Mouse (Mus musculus): Measurements from ENCODE around the gene Hcfc2.

Gene Hcfc2

GRCm38 (mm10) chr10:82763840-82764631, 68.1 kb downstream of the Hcfc2 start, which contains the start of gene Nfyb:
TSS of gene Nfyb (minus strand) at chr10:82764144.
- in situ Hi-C loops (cut with MboI; ENCODE audit: unreplicated experiment in 2 of 2): loop anchor here (5.0 kb wide), 2 partner anchors 33 to 67 kb away; partner anchors contain the start of gene Hcfc2 (in 1 of the 2)

GRCm38 (mm10) chr10:82768901-82769300, 72.9 kb downstream of the Hcfc2 start:
- in situ Hi-C loops (cut with MboI; ENCODE audit: unreplicated experiment in 2 of 2): no loop called here

- in situ Hi-C loops (cut with MboI; ENCODE audit: unreplicated experiment in 2 of 2): no loop called here
Observed at GRCm38 (mm10) chr10:82770713-82771112, 74.8 kb downstream of the Hcfc2 start.

- in situ Hi-C loops (cut with MboI; ENCODE audit: unreplicated experiment in 2 of 2): no loop called here
Observed at GRCm38 (mm10) chr10:82771595-82772170, 75.7 kb downstream of the Hcfc2 start.

GRCm38 (mm10) chr10:82774841-82775240, 78.9 kb downstream of the Hcfc2 start:
- in situ Hi-C loops (cut with MboI; ENCODE audit: unreplicated experiment in 2 of 2): no loop called here

GRCm38 (mm10) chr10:82777075-82777474, 81.1 kb downstream of the Hcfc2 start:
- in situ Hi-C loops (cut with MboI; ENCODE audit: unreplicated experiment in 2 of 2): no loop called here

- in situ Hi-C loops (cut with MboI; ENCODE audit: unreplicated experiment in 2 of 2): no loop called here
Observed at GRCm38 (mm10) chr10:82777886-82778285, 81.9 kb downstream of the Hcfc2 start.

GRCm38 (mm10) chr10:82778791-82779549, 83.0 kb downstream of the Hcfc2 start:
- in situ Hi-C loops (cut with MboI; ENCODE audit: unreplicated experiment in 2 of 2): no loop called here

- in situ Hi-C loops (cut with MboI; ENCODE audit: unreplicated experiment in 2 of 2): no loop called here
Observed at GRCm38 (mm10) chr10:82779831-82780230, 83.9 kb downstream of the Hcfc2 start.

GRCm38 (mm10) chr10:82780322-82780721, 84.4 kb downstream of the Hcfc2 start:
- in situ Hi-C loops (cut with MboI; ENCODE audit: unreplicated experiment in 2 of 2): no loop called here

- in situ Hi-C loops (cut with MboI; ENCODE audit: unreplicated experiment in 2 of 2): no loop called here
Observed at GRCm38 (mm10) chr10:82780816-82781215, 84.9 kb downstream of the Hcfc2 start.

- in situ Hi-C loops (cut with MboI; ENCODE audit: unreplicated experiment in 2 of 2): no loop called here
Observed at GRCm38 (mm10) chr10:82782472-82782871, 86.5 kb downstream of the Hcfc2 start.

GRCm38 (mm10) chr10:82789181-82789580, 93.2 kb downstream of the Hcfc2 start:
- in situ Hi-C loops (cut with MboI; ENCODE audit: unreplicated experiment in 2 of 2): no loop called here

GRCm38 (mm10) chr10:82790504-82790903, 94.5 kb downstream of the Hcfc2 start:
- in situ Hi-C loops (cut with MboI; ENCODE audit: unreplicated experiment in 2 of 2): loop anchor here in 1 of 2 experiments (10.0 kb wide), 1 partner anchor 394 kb away; no protein-coding TSS in a partner anchor

GRCm38 (mm10) chr10:82791713-82792112, 95.8 kb downstream of the Hcfc2 start:
- in situ Hi-C loops (cut with MboI; ENCODE audit: unreplicated experiment in 2 of 2): loop anchor here in 1 of 2 experiments (10.0 kb wide), 1 partner anchor 393 kb away; no protein-coding TSS in a partner anchor

Data from v-Abl transformed pro-B cells (cell line).